Mouse (Mus musculus) embryonic facial prominence, embryonic 10.5 days (tissue): Measurements from ENCODE around the gene Calm1. TPM values are rescaled to one million over a fixed set of nuclear protein-coding genes. Genes with fewer than 3 reads are reported as not detected.

ENCODE experiments used
- DNase-seq: peaks from one replicate; pipeline ENCODE4 v3.0.0-alpha.2; 2017; ENCODE audit warnings: low spot score
- H3K27ac ChIP-seq: fragments of 300-500 bp; sonication (generic); replicated peaks from 2 replicates; pipeline ENCODE4 v1.5.1; 2016; ENCODE audit warnings: mild to moderate bottlenecking
- H3K27me3 ChIP-seq: fragments of 300-500 bp; sonication (generic); replicated peaks from 2 replicates; pipeline ENCODE4 v1.6.1; 2016; ENCODE audit warnings: low read depth, mild to moderate bottlenecking; ENCODE audit not compliant: poor library complexity, severe bottlenecking
- H3K36me3 ChIP-seq: fragments of 300-500 bp; sonication (generic); replicated peaks from 2 replicates; pipeline ENCODE4 v1.6.1; 2016; ENCODE audit warnings: mild to moderate bottlenecking, moderate library complexity
- H3K4me1 ChIP-seq: fragments of 300-500 bp; sonication (generic); 2 replicates; pipeline ENCODE4 v1.6.1; 2016
- H3K4me3 ChIP-seq: fragments of 300-500 bp; sonication (generic); 2 replicates; pipeline ENCODE4 v1.5.1; 2016; ENCODE audit warnings: mild to moderate bottlenecking, moderate library complexity
- H3K9me3 ChIP-seq: fragments of 300-500 bp; sonication (generic); 2 replicates; pipeline ENCODE4 v1.6.1; 2016; ENCODE audit warnings: mild to moderate bottlenecking
- WGBS: fragments of 180-500 bp; shearing (Covaris S2); methylation state at CpG from one replicate; pipeline ENCODE4 v1.1.7; 2016; 5-methylcytosine and 5-hydroxymethylcytosine counted together
- polyA plus RNA-seq: library from polyadenylated mRNA; unstranded; fragments of >200 nt; fragmentation: Nextera tagmentation; extraction: Ambion mirVana; gene quantifications from 2 replicates; pipeline ENCODE4 v1.2.1, GENCODE M21; 2016

Gene Calm1
- polyA plus RNA-seq, result 1,151 and 1,166 TPM in 2 replicates

DNA sequence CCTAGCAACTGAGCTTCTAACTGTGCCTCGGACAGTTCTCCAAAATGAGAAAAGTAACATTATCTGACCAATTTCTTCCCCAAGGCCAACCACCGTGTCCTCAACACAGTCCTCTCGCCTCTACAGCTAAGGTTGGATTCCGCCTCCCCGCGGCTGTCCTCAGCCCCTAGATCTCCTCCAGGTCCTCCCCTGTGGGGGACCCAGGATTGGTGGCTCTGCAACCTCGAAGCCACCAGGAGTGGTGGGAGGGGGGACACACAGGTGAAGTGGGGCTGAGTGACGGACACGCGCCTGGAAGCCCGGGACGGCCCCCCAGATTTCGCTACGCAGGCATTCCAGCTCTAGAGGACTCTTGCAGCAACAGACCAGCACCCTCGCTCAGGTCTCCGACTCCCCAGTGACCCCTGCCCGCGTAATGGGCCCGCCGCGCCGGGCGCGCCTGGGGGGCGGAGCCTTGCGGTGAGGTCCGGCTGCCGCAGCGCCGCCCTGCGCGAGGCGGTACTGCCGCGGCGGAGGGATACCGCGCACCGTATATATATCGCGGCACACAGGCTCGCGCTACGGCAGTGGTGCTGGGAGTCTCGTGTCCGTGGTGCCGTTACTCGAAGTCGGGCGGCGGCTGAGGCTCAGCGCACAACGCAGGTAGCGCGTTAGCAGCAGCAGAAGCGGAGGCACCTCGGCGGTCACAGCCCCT, at the start of gene Calm1:
Gene Calm1, plus strand, starts transcription at position 469 of the 694 bp plus-strand sequence.
- WGBS, result under 1% methylated on average over 58 of the region's 58 CpGs
- Histone ChIP-seq H3K27ac (peak within 1 kb of the TSS; percentile 93), H3K9me3 (no peaks in the 10 kb centered on the region), H3K4me1 (peaks cover 29% of the 10 kb centered on the region), H3K27me3 (no peaks in the 10 kb centered on the region; the same call in 1 of the 2 replicates), H3K36me3 (peaks cover 19% of the 10 kb centered on the region), H3K4me3 (peak within 1 kb of the TSS; percentile 93)
- peak; percentile 95 for DNase-seq

DNA sequence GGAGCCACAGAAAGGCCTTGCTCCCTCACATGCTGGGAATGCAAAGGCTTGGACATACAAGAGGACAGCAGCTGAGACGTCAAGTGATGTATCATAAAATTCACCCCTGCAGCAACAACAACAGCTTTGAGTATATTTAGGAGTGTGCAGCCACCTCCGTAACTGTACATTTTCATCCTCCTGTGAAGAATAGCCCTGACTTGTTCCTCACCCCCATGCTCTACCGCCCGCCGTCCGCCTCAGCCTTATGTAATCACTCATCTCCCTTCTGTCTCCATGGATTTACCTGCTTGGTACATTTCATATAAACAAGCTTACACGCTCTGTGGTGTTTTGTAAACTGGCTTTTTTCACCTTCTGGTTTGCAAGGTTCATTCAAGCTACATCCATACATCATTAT, 46.8 kb upstream of the Calm1 start:
- DNase-seq, result no peak
- H3K9me3 ChIP-seq, result no peaks in the 10 kb centered on the region
- H3K4me3 ChIP-seq, result no peak overlapping the region
- WGBS, result 93% methylated on average over 7 of the region's 7 CpGs
- no peak overlapping the region for H3K27ac ChIP-seq
- peaks cover 48% of the 10 kb centered on the region for H3K36me3 ChIP-seq
- H3K4me1 ChIP-seq, result no peaks in the 10 kb centered on the region
- H3K27me3 ChIP-seq, result no peaks in the 10 kb centered on the region

DNA sequence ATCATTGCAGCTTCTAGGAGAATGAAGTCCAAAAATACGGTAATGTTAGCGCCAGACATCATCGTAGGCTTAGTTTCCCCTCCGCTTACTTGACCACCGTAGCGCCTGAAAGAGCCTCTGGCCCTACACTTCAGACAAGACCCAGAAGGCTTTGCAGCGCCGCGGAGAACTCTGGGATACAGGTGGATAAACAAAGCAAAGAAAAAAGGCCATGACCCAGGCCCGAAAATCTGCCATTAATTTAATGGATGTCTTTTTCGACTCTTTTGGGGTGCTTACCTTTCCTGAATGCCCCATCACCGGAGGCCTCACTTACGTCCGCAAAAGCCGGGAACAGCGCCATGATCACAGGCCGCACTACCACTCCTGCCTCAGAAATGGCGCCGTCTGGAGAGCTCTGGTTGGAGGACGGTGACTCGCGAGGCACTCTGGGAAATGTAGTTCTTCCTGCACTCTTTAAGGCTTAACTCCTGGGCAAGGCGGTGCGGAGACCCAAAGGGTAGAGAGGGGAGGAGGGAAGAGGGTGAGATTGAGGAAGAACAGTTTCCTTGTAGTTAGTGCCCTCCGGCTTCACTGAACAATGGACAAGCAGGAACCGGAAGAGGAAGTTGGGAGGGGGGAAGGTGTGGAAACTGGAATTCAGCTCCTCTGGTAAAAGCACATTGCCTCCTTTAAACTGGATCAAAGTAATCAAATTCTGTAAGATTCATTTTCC, 39.8 kb upstream of the Calm1 start, which contains the start of gene Nrde2:
Gene Nrde2, minus strand, starts transcription at position 393 of the 715 bp plus-strand sequence.
- under 1% methylated on average over 26 of the region's 26 CpGs for WGBS
- no peaks in the 10 kb centered on the region for H3K9me3 ChIP-seq
- peak; percentile 91 for DNase-seq
- H3K36me3 ChIP-seq, result peaks cover 7% of the 10 kb centered on the region; the same call in 1 of the 2 replicates
- peak within 1 kb of the TSS; percentile 92 for H3K27ac ChIP-seq
- H3K27me3 ChIP-seq, result no peaks in the 10 kb centered on the region
- H3K4me1 ChIP-seq, result peaks cover 12% of the 10 kb centered on the region
- peak within 1 kb of the TSS; percentile 65 for H3K4me3 ChIP-seq

DNA sequence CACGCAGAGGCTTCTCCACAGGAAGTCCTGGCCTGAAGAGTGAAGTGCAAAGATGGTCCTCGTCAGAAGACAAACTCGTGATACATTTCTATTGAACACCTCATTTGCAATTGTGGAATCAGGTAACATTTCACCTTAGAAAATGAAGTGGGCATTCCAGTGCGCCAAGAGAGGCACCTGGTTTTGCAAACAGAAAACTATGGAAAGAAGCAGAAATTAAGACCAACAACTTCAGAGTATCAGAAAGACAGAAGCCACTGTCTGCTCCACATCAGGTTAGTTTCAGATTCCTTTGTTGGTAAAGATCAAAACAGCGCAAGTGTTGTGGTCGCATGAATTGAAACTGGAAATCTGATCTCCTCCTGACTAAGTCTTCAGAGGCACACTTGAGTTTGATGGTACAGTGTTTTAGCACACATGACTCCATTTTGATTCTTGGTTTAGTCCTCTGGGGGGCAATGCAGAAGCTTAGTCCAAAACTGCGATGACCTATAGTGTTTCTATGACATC, 34.2 kb upstream of the Calm1 start:
- H3K4me1 ChIP-seq, result peaks cover 12% of the 10 kb centered on the region
- WGBS, result 77% methylated on average over 7 of the region's 7 CpGs
- no peak for DNase-seq
- H3K27ac ChIP-seq, result no peak overlapping the region
- H3K27me3 ChIP-seq, result no peaks in the 10 kb centered on the region
- no peak overlapping the region for H3K4me3 ChIP-seq
- H3K36me3 ChIP-seq, result no peaks in the 10 kb centered on the region
- H3K9me3 ChIP-seq, result no peaks in the 10 kb centered on the region

DNA sequence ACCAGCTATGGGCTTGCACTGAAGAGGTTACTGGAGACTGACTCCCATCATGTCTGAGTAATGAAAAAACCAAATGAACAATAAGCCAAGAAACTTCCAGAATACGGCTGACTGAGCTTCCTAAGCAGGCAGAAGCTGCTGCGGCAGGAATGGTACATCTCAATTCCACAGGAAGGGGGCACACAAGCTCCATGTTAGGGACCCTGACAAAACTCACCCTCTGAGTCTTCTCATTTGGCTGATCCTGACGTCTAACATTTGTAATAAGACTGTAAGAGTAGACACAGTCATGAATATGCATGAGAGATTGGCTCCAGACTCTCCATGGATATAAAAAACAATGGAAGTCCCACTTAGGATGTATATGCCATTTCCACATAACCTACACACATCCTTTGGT, 33.1 kb upstream of the Calm1 start:
- Histone ChIP-seq H3K9me3 (no peaks in the 10 kb centered on the region), H3K27ac (no peak overlapping the region), H3K36me3 (no peaks in the 10 kb centered on the region), H3K4me3 (no peak overlapping the region), H3K27me3 (no peaks in the 10 kb centered on the region), H3K4me1 (peaks cover 12% of the 10 kb centered on the region)
- WGBS, result 32% methylated on average over 3 of the region's 3 CpGs
- DNase-seq, result peak; percentile 46

DNA sequence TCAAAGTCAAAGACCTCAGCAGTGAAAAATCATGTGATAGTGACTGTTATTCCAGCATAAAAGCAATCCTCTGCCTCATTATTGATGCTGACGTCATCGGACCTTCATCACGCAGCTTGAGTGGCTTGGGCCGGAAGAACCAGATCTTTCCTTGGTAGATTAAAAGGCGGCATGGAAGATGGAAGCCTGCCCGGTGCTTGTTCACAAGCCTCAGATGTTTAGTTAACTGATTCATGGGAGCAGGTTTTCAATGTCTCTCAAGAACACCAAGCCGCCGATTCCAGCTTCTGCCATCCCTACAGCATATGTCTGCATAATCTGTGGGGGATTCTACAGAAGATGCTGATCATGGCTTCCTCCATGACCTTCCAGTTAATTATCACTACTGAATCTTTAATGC, 32.3 kb upstream of the Calm1 start:
- no peaks in the 10 kb centered on the region for H3K36me3 ChIP-seq
- peaks cover 12% of the 10 kb centered on the region for H3K4me1 ChIP-seq
- H3K9me3 ChIP-seq, result no peaks in the 10 kb centered on the region
- H3K27me3 ChIP-seq, result no peaks in the 10 kb centered on the region
- H3K4me3 ChIP-seq, result no peak overlapping the region
- WGBS, result 88% methylated on average over 8 of the region's 8 CpGs
- H3K27ac ChIP-seq, result no peak overlapping the region
- DNase-seq, result no peak

DNA sequence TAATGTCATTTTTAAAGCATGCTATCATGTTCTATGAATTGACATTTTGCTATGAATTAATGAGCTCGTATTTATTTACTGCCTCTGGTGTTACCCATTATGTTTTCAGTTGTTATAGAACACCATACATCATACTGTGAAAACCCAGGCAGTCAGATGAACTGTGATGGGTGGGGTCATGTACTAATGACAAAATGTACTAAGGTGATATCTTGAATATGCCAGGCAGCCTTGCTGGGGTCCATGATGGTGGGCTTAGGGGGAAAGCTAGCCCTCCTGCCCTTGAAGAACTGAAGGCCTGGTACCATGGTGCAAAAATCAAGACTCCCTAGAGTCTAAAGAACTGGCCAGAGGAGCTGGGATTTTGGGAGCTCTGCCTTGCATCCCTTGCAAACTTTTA, 31.7 kb upstream of the Calm1 start:
- peak overlapping the region; percentile 49; the same call in 1 of the 2 replicates for H3K4me3 ChIP-seq
- peak overlapping the region; percentile 81 for H3K27ac ChIP-seq
- no peak for DNase-seq
- WGBS, result 88% methylated on average over 1 of the region's 1 CpGs
- no peaks in the 10 kb centered on the region for H3K27me3 ChIP-seq
- no peaks in the 10 kb centered on the region for H3K9me3 ChIP-seq
- H3K4me1 ChIP-seq, result peaks cover 12% of the 10 kb centered on the region
- H3K36me3 ChIP-seq, result no peaks in the 10 kb centered on the region

DNA sequence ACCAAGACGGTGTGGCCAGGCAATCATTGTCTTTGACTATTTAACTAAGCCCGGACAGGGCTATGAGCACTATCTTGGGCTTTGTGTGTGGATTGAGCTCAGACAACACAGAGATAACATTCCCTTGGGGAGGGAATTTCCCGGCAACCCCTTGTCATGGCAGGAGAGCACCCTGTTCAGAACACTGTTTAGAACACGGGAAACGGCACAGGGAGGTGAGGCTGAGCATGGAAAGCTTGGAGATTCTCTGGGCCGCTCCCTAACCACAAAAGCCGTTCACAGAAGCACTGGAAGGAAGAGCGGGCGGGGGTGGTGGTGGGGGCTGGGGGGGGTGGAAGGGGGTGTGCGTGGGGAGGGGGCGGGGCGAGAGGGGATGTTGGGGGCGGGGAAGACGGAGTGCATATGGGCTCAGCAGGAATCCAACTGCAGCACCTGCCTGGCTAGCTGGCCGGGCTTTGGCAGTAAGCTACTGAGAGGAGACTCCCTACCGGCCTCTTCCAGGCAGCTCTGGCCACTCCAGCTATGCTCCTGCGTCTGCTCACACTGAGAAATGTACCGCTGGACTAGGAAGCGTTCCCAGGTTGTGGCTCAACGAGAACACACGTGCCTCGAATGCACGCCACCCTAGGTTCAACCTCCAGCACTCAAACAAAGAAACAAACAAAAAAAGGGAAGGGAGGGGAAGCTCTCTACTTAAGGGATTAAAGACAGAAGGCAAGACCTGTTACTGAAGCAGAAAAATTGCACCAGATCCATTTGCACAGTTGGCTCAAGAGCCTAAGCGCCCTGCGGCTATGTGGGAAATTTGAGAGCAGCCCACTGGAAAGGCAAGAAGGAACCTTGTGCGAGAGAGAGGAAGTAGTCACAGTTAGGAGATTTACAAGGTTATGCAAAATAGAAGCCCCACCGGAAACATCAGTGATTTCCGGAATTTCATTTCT, 31.0 kb upstream of the Calm1 start:
- H3K36me3 ChIP-seq, result no peaks in the 10 kb centered on the region
- peak; percentile 65 for DNase-seq
- H3K4me1 ChIP-seq, result peaks cover 12% of the 10 kb centered on the region
- no peaks in the 10 kb centered on the region for H3K9me3 ChIP-seq
- 14% methylated on average over 28 of the region's 28 CpGs for WGBS
- H3K4me3 ChIP-seq, result peak overlapping the region; percentile 49
- H3K27me3 ChIP-seq, result no peaks in the 10 kb centered on the region
- H3K27ac ChIP-seq, result peak overlapping the region; percentile 81

DNA sequence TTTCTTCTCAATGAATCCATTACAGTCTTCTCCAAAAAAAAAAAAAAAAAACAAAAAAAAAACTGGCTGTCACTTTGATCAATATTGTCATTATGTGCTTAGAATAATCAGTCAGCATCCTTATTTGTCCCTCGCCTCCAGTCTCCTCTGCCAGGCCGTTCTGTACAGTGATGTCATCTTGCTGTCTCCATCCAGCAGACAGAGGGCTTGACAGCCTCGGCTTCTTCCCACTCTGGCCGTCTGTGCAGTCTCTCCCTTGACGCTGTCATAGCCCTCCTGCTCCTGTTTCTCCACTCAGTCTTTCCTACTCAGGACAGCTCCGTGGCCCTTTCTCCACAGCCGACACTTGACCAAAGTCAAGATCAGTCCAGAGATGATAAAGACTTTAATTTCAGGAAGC, 26.8 kb upstream of the Calm1 start:
- no peak overlapping the region for H3K27ac ChIP-seq
- 79% methylated on average over 7 of the region's 7 CpGs for WGBS
- H3K4me1 ChIP-seq, result peaks cover 24% of the 10 kb centered on the region
- H3K36me3 ChIP-seq, result no peaks in the 10 kb centered on the region
- no peaks in the 10 kb centered on the region for H3K27me3 ChIP-seq
- DNase-seq, result no peak
- no peaks in the 10 kb centered on the region for H3K9me3 ChIP-seq
- no peak overlapping the region for H3K4me3 ChIP-seq

DNA sequence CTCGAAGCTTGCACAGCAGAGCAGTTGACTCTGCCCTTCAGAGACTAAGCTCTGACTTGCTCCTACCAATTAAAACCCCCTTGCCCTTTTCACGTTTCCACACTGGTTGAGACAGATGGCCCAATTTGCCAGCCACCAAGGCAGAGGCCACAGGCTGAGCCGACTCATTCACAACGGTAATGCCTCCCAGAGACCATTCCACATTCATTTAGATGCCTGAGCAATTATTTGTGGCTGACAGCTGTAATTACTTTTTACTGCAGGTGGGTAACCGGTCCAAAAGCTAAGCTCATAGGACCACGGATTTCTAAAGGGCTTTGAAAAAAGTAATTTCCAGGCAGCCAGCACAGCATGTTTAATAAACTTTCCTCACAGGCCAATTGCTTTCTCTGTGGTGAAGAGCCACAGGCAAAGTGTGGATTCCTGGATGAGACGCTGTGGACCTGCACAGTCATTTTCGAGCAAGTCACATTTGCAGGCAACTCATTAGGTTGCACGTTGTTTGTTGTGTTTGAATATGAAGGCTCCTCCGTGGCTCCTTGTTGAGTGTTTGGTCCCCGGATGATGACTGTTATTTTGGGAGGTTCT, 22.7 kb upstream of the Calm1 start:
- H3K4me1 ChIP-seq, result peaks cover 32% of the 10 kb centered on the region
- no peaks in the 10 kb centered on the region for H3K9me3 ChIP-seq
- H3K27ac ChIP-seq, result 0 out of 2 replicates have a peak overlapping the region, but pooled peaks have one; percentile 7
- WGBS, result 61% methylated on average over 11 of the region's 11 CpGs
- H3K4me3 ChIP-seq, result no peak overlapping the region
- DNase-seq, result peak; percentile 31
- H3K36me3 ChIP-seq, result no peaks in the 10 kb centered on the region
- H3K27me3 ChIP-seq, result no peaks in the 10 kb centered on the region

DNA sequence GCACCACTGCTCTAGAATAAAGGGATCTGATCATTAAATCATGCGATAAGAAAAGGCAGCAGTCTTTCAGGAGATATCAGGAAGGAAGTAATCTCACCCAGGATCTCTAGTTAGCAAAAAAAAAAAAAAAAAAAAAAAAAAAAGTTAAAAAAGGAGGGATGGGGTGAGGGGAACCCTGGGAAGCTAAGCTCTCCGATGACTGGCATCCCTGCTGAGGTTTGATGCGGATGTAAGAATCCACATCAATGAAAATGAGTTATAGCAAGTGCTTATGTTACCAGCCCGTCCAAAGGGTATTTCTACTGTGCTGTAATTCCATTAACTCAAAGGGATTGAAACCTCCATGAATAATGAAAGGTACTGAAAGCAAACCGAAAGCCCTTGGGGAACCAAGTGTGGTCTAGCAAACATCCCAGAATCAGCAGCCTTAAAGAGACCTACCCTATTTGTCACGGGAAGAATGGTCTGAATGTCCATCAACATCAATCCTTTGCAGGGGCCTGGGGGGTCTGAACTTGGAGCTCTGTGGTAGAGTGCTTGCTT, 20.3 kb upstream of the Calm1 start:
- DNase-seq, result no peak
- Histone ChIP-seq H3K4me1 (peaks cover 32% of the 10 kb centered on the region), H3K36me3 (no peaks in the 10 kb centered on the region), H3K27ac (no peak overlapping the region), H3K4me3 (no peak overlapping the region), H3K9me3 (no peaks in the 10 kb centered on the region), H3K27me3 (no peaks in the 10 kb centered on the region)
- 52% methylated on average over 6 of the region's 6 CpGs for WGBS
